In the genomic region with DNA sequence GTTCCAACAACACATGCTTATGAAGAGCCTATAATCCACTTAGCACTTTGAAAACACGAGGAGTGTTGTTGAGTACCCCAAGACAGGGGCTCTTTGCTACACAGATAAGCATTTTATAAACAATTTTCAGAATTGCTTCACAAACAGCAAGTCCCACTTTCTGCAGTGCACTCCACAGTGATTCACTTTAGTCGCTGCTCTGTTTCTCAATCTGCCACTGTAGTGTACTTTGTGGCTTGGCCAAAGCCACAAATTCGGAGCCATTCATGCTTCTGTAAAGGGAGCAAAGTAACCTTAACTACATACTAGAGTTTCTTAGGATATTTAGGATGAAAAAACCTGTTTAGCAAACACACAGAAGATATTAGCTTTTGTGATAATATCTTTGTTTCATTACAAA, we compare ENCODE assay signal across 24 mouse cellular contexts.
DNase-seq lines count a peak whose midpoint lies in the region; ATAC-seq and TF ChIP-seq lines count a peak whose summit lies in the region.
"Had no signal": no experiment of that assay in that cellular context is flagged by ENCODE, and none has a peak within 500 bp of the region (broad histone marks: within the 10 kb centered on the region; RNA-seq: fewer than 3 reads in every experiment).

No protein-coding gene starts in this region.

- no peaks in the 10 kb centered on the region for H3K9me3 ChIP-seq in forebrain, embryonic 16.5 days (ENCODE audit: control insufficient read depth, low read length)
- no peaks in the 10 kb centered on the region for H3K9me3 ChIP-seq in forebrain, embryonic 13.5 days (replicated peaks)
- H3K9me3 ChIP-seq: embryonic facial prominence, embryonic 15.5 days; forebrain, embryonic 10.5 days; heart, embryonic 15.5 days had no signal

- TF ChIP-seq CTCF in left cerebral cortex, adult 2 months (IDR thresholded peaks at IDR 0.05), result no peak

- intact Hi-C loops in left cerebral cortex, adult 2 months (cut with DNase I), result no loop called here

- no peak overlapping the region for H3K4me2 ChIP-seq in forebrain, embryonic 16.5 days (ENCODE audit: low read length)
- no peak overlapping the region for H3K4me2 ChIP-seq in forebrain, embryonic 13.5 days
- H3K4me2 ChIP-seq: embryonic facial prominence, embryonic 15.5 days; heart, embryonic 11.5 days; heart, embryonic 15.5 days; hindbrain, embryonic 13.5 days had no signal

- 71% methylated on average over 3 of the region's 3 CpGs for WGBS in forebrain, embryonic 16.5 days
- 70% methylated on average over 3 of the region's 3 CpGs for WGBS in forebrain, embryonic 13.5 days

- no peak overlapping the region for H3K27ac ChIP-seq in forebrain, embryonic 16.5 days (ENCODE audit: low read length)
- H3K27ac ChIP-seq in forebrain, embryonic 13.5 days, result no peak overlapping the region
- 0 out of 2 replicates have a peak overlapping the region, but pooled peaks have one; percentile 24 for H3K27ac ChIP-seq in left cerebral cortex, adult 2 months
- H3K27ac ChIP-seq: embryonic facial prominence, embryonic 15.5 days; forebrain, embryonic 10.5 days; heart, embryonic 15.5 days; hindbrain, embryonic 13.5 days; hindbrain, postnatal 0 days; kidney, postnatal 0 days had no signal

- no peaks in the 10 kb centered on the region for H3K4me1 ChIP-seq in forebrain, embryonic 16.5 days (replicated peaks; ENCODE audit: control insufficient read depth, insufficient read depth, low read length)
- H3K4me1 ChIP-seq in forebrain, embryonic 13.5 days, result no peaks in the 10 kb centered on the region
- H3K4me1 ChIP-seq: embryonic facial prominence, embryonic 15.5 days; forebrain, embryonic 10.5 days; heart, embryonic 15.5 days; hindbrain, embryonic 13.5 days had no signal

- peak; percentile 31; the same call in 1 of the 2 replicates for ATAC-seq in forebrain, embryonic 16.5 days
- no peak for ATAC-seq in forebrain, embryonic 13.5 days
- ATAC-seq: hindbrain, postnatal 0 days had no signal

- H3K36me3 ChIP-seq in forebrain, embryonic 16.5 days (ENCODE audit: control insufficient read depth, insufficient read depth), result no peaks in the 10 kb centered on the region
- no peaks in the 10 kb centered on the region for H3K36me3 ChIP-seq in forebrain, embryonic 13.5 days (ENCODE audit: poor library complexity, severe bottlenecking)
- H3K36me3 ChIP-seq: embryonic facial prominence, embryonic 15.5 days; forebrain, embryonic 10.5 days; heart, embryonic 15.5 days; hindbrain, embryonic 13.5 days had no signal

- H3K27me3 ChIP-seq in forebrain, embryonic 16.5 days (replicated peaks; ENCODE audit: control insufficient read depth, insufficient read depth, low read length), result no peaks in the 10 kb centered on the region
- no peaks in the 10 kb centered on the region for H3K27me3 ChIP-seq in forebrain, embryonic 13.5 days
- H3K27me3 ChIP-seq: embryonic facial prominence, embryonic 15.5 days; heart, embryonic 15.5 days; hindbrain, embryonic 13.5 days had no signal

- no peak overlapping the region for H3K9ac ChIP-seq in forebrain, embryonic 16.5 days (replicated peaks; ENCODE audit: low read depth, low read length)
- no peak overlapping the region for H3K9ac ChIP-seq in forebrain, embryonic 13.5 days
- H3K9ac ChIP-seq: embryonic facial prominence, embryonic 15.5 days; heart, embryonic 15.5 days; hindbrain, embryonic 13.5 days had no signal

- no peak overlapping the region for H3K4me3 ChIP-seq in forebrain, embryonic 16.5 days (replicated peaks; ENCODE audit: low read length)
- no peak overlapping the region for H3K4me3 ChIP-seq in forebrain, embryonic 13.5 days
- H3K4me3 ChIP-seq in left cerebral cortex, adult 2 months, result no peak overlapping the region
- H3K4me3 ChIP-seq: embryonic facial prominence, embryonic 15.5 days; erythroblast, embryonic 14.5 days; forebrain, embryonic 10.5 days; heart, embryonic 15.5 days; hindbrain, embryonic 13.5 days had no signal

- DNase-seq in adrenal gland, postnatal 14 days, result peak; percentile 3
- DNase-seq in adrenal gland, postnatal 4 days (ENCODE audit: low spot score in 2 of 2), result no peak
- DNase-seq in left cerebral cortex, adult 2 months (ENCODE audit: extremely low spot score in 1 of 2, low spot score in 2 of 2), result no peak
- DNase-seq in left cerebral cortex, adult 8-10 months (ENCODE audit: low spot score in 2 of 2), result no peak
- peak; percentile 7 for DNase-seq in brain, adult 2 months (ENCODE audit: low read depth, low spot score)
- DNase-seq in layer of hippocampus, adult 11-12 months (ENCODE audit: low spot score), result no peak
- DNase-seq: cerebellum, adult 18-20 months; cerebellum, adult 9-11 months; cerebellum, postnatal 36 days; gastrocnemius, postnatal 10 days; heart, adult 18-20 months; heart, postnatal 14 days; kidney, adult 11 months; kidney, adult 9 months had no signal

Comparison
In these comparisons a context has a peak if more than half of its experiments do, and no peak if none do; other contexts are left out.
1. DNase-seq: peak in adrenal gland, postnatal 14 days (single experiment) and brain, adult 2 months (single experiment); none in adrenal gland, postnatal 4 days (0 of 2), left cerebral cortex, adult 2 months (0 of 2), left cerebral cortex, adult 8-10 months (0 of 2) and layer of hippocampus, adult 11-12 months (single experiment).